Mouse (Mus musculus) Patski (cell line): ENCODE data around the gene Stn1. TPM values are rescaled to one million over a fixed set of nuclear protein-coding genes. Genes with fewer than 3 reads are reported as not detected.

Source experiments
- ATAC-seq: fragments of 100-300 bp; one replicate; pipeline ENCODE4 v1.8.0; 2021
- CTCF ChIA-PET: fragments of 350-600 bp; sonication (Branson Sonifier 250); formaldehyde crosslinking; loops from one replicate; lab custom pipeline; 2022; ENCODE audit warnings: inconsistent platforms; lab: Charles Lee
- POLR2A ChIA-PET: fragments of 350-600 bp; sonication (Branson Sonifier 250); formaldehyde crosslinking; loops from one replicate; lab custom pipeline; 2022; ENCODE audit warnings: antibody characterized with exemption, inconsistent platforms; lab: Charles Lee
- DNase-seq: peaks from one replicate; pipeline ENCODE4 v3.0.0-alpha.2; 2011; ENCODE audit warnings: low read depth, low spot score
- H3K27me3 ChIP-seq: fragments of 371-371 bp; one replicate; pipeline ENCODE4 v1.5.1; 2021
- CTCF ChIP-seq: fragments of 100-300 bp; IDR thresholded peaks from one replicate; pipeline ENCODE4 v1.5.1; 2021
- in situ Hi-C: fragments of 300-500 bp; cut with MboI; formaldehyde crosslinking; loops from 3 replicates; pipeline ENCODE4 v1.11.1; 2018; ENCODE audit warnings: low pct_unique_long_range_greater_than_20kb, mixed read lengths
- polyA plus RNA-seq: library from polyadenylated mRNA; unstranded; gene quantifications from one replicate; pipeline ENCODE4 v1.2.3, GENCODE M21; 2021

Gene Stn1
- polyA plus RNA-seq, 1 experiment from 2014 or later: 18.3 TPM

- in situ Hi-C loops: no loop called here
- DNase-seq (no peak), ATAC-seq (no peak)
- CTCF ChIA-PET: no interaction called here
- POLR2A ChIA-PET: no interaction called here
- no peak for TF ChIP-seq CTCF
- peaks cover 3% of the 10 kb centered on the region for H3K27me3 ChIP-seq
Measured at GRCm38 (mm10) chr19:47565031-47565654, 27.8 kb upstream of the Stn1 start.

- in situ Hi-C loops: no loop called here
- ATAC-seq (no peak), DNase-seq (no peak)
- no peak for TF ChIP-seq CTCF
- POLR2A ChIA-PET: no interaction called here
- CTCF ChIA-PET: interaction anchor here (1.9 kb wide), 1 partner anchor 14 kb away, joined by 4 read pairs; no protein-coding TSS in a partner anchor
- peaks cover 3% of the 10 kb centered on the region for H3K27me3 ChIP-seq
Measured at GRCm38 (mm10) chr19:47563715-47564114, 26.4 kb upstream of the Stn1 start.

- in situ Hi-C loops: no loop called here
- H3K27me3 ChIP-seq: peaks cover 3% of the 10 kb centered on the region
- no peak for TF ChIP-seq CTCF
- CTCF ChIA-PET: interaction anchor here (0.6 to 1.5 kb wide), 4 partner anchors 13 to 153 kb away, joined by 3 to 4 read pairs (median 3); no protein-coding TSS in a partner anchor
- no peak for DNase-seq
- no peak for ATAC-seq
- POLR2A ChIA-PET: no interaction called here
Measured at GRCm38 (mm10) chr19:47561996-47562441, 24.7 kb upstream of the Stn1 start.

GRCm38 (mm10) chr19:47560544-47561161 is 23.3 kb upstream of the Stn1 start:
- in situ Hi-C loops: no loop called here
- no peak for DNase-seq
- ChIA-PET CTCF (interaction anchor here (1.1 kb wide), 1 partner anchor 9 kb away, joined by 3 read pairs; no protein-coding TSS in a partner anchor), POLR2A (no interaction called here)
- ATAC-seq: no peak
- TF ChIP-seq CTCF: no peak
- H3K27me3 ChIP-seq: peaks cover 3% of the 10 kb centered on the region

- in situ Hi-C loops: no loop called here
- ChIA-PET POLR2A (no interaction called here), CTCF (interaction anchor here (1.0 to 1.2 kb wide), 4 partner anchors 8 to 22 kb away, joined by 3 to 5 read pairs (median 3); no protein-coding TSS in a partner anchor)
- no peak for DNase-seq
- no peak for ATAC-seq
- no peak for TF ChIP-seq CTCF
- H3K27me3 ChIP-seq: peaks cover 3% of the 10 kb centered on the region
Measured at GRCm38 (mm10) chr19:47559751-47560512, 22.6 kb upstream of the Stn1 start.

- in situ Hi-C loops: no loop called here
- TF ChIP-seq CTCF: no peak
- DNase-seq (no peak), ATAC-seq (no peak)
- ChIA-PET POLR2A (no interaction called here), CTCF (interaction anchor here (1.0 to 1.2 kb wide), 3 partner anchors 10 to 23 kb away, joined by 3 to 5 read pairs (median 3); no protein-coding TSS in a partner anchor)
- peaks cover 3% of the 10 kb centered on the region for H3K27me3 ChIP-seq
Measured at GRCm38 (mm10) chr19:47559145-47559544, 21.8 kb upstream of the Stn1 start.

GRCm38 (mm10) chr19:47549584-47549983 is 12.3 kb upstream of the Stn1 start:
- CTCF ChIA-PET: interaction anchor here (1.1 to 1.7 kb wide), 4 partner anchors 10 to 15 kb away, joined by 4 to 5 read pairs (median 4); no protein-coding TSS in a partner anchor
- no peak for DNase-seq
- ATAC-seq: no peak
- in situ Hi-C loops: no loop called here
- no peaks in the 10 kb centered on the region for H3K27me3 ChIP-seq
- no peak for TF ChIP-seq CTCF
- POLR2A ChIA-PET: no interaction called here

GRCm38 (mm10) chr19:47549174-47549573 is 11.9 kb upstream of the Stn1 start:
- DNase-seq: no peak
- H3K27me3 ChIP-seq: no peaks in the 10 kb centered on the region
- POLR2A ChIA-PET: no interaction called here
- no peak for ATAC-seq
- TF ChIP-seq CTCF: no peak
- in situ Hi-C loops: no loop called here
- CTCF ChIA-PET: interaction anchor here (1.1 to 1.7 kb wide), 4 partner anchors 10 to 15 kb away, joined by 4 to 5 read pairs (median 4); no protein-coding TSS in a partner anchor

GRCm38 (mm10) chr19:47548432-47549076 is 11.2 kb upstream of the Stn1 start:
- POLR2A ChIA-PET: no interaction called here
- H3K27me3 ChIP-seq: no peaks in the 10 kb centered on the region
- no peak for ATAC-seq
- no peak for TF ChIP-seq CTCF
- CTCF ChIA-PET: interaction anchor here (1.1 to 1.7 kb wide), 4 partner anchors 11 to 15 kb away, joined by 4 to 5 read pairs (median 4); no protein-coding TSS in a partner anchor
- in situ Hi-C loops: no loop called here
- DNase-seq: no peak

GRCm38 (mm10) chr19:47545528-47545927 is 8.2 kb upstream of the Stn1 start:
- CTCF ChIA-PET: no interaction called here
- H3K27me3 ChIP-seq: no peaks in the 10 kb centered on the region
- POLR2A ChIA-PET: no interaction called here
- in situ Hi-C loops: no loop called here
- DNase-seq (no peak), ATAC-seq (no peak)
- no peak for TF ChIP-seq CTCF
